Mouse (Mus musculus) stomach, embryonic 15.5 days (tissue): ENCODE results near the gene Cab39. TPM values are rescaled to one million over a fixed set of nuclear protein-coding genes. Genes with fewer than 3 reads are reported as not detected.

Experiments
- ATAC-seq: fragments of 200-750 bp; cut with Nextera tagmentation; 2 replicates; pipeline ENCODE4 v1.8.0; 2017; ENCODE audit warnings: low read depth, moderate number of reproducible peaks, moderate TSS enrichment; ENCODE audit not compliant: insufficient read depth, low FRiP score
- H3K27ac ChIP-seq: fragments of 300-500 bp; sonication (generic); 2 replicates; pipeline ENCODE4 v1.5.1; 2015; ENCODE audit warnings: mild to moderate bottlenecking, inconsistent platforms
- H3K27me3 ChIP-seq: fragments of 300-500 bp; sonication (generic); replicated peaks from 2 replicates; pipeline ENCODE4 v1.6.1; 2015; ENCODE audit warnings: inconsistent platforms
- H3K36me3 ChIP-seq: fragments of 300-500 bp; sonication (generic); 2 replicates; pipeline ENCODE4 v1.6.1; 2015; ENCODE audit warnings: inconsistent platforms
- H3K4me1 ChIP-seq: fragments of 300-500 bp; sonication (generic); 2 replicates; pipeline ENCODE4 v1.6.1; 2015; ENCODE audit warnings: inconsistent platforms
- H3K4me2 ChIP-seq: fragments of 300-500 bp; sonication (generic); 2 replicates; pipeline ENCODE4 v1.6.1; 2015; ENCODE audit warnings: mild to moderate bottlenecking, inconsistent platforms
- H3K4me3 ChIP-seq: fragments of 300-500 bp; sonication (generic); replicated peaks from 2 replicates; pipeline ENCODE4 v1.5.1; 2015; ENCODE audit warnings: inconsistent platforms
- H3K9ac ChIP-seq: fragments of 300-500 bp; sonication (generic); 2 replicates; pipeline ENCODE4 v1.6.1; 2015; ENCODE audit warnings: inconsistent platforms
- H3K9me3 ChIP-seq: fragments of 300-500 bp; sonication (generic); 2 replicates; pipeline ENCODE4 v1.6.1; 2016; ENCODE audit warnings: inconsistent platforms
- WGBS: fragments of 180-500 bp; shearing (Covaris S2); methylation state at CpG from one replicate; pipeline ENCODE4 v1.1.7; 2015; 5-methylcytosine and 5-hydroxymethylcytosine counted together
- polyA plus RNA-seq: library from polyadenylated mRNA; unstranded; fragments of >200 nt; fragmentation: Nextera tagmentation; extraction: Ambion mirVana; gene quantifications from 2 replicates; pipeline ENCODE4 v1.2.1, GENCODE M21; 2015

Gene Cab39
- polyA plus RNA-seq = 30.6 and 31.4 TPM in 2 replicates

- peak within 1 kb of the TSS; percentile 95 for H3K4me3 ChIP-seq
- H3K27ac ChIP-seq = peak within 1 kb of the TSS; percentile 93
- peaks cover 5% of the 10 kb centered on the region; the same call in 1 of the 2 replicates for H3K4me1 ChIP-seq
- peak; percentile 90 for ATAC-seq
- H3K9me3 ChIP-seq = no peaks in the 10 kb centered on the region
- no peaks in the 10 kb centered on the region for H3K36me3 ChIP-seq
- no peaks in the 10 kb centered on the region for H3K27me3 ChIP-seq
- peak within 1 kb of the TSS; percentile 89 for H3K9ac ChIP-seq
- H3K4me2 ChIP-seq = peak within 1 kb of the TSS; percentile 71
- WGBS = under 1% methylated on average over 117 of the region's 118 CpGs
Measured at GRCm38 (mm10) chr1:85793208-85794105, at the start of gene Cab39. Gene Cab39, plus strand, starts transcription at chr1:85793441.

GRCm38 (mm10) chr1:85744539-85744938 is 48.7 kb upstream of the Cab39 start:
- Histone ChIP-seq H3K27me3 (no peaks in the 10 kb centered on the region), H3K4me3 (no peak overlapping the region), H3K9ac (no peak overlapping the region), H3K4me1 (no peaks in the 10 kb centered on the region), H3K36me3 (no peaks in the 10 kb centered on the region), H3K4me2 (no peak overlapping the region), H3K9me3 (no peaks in the 10 kb centered on the region), H3K27ac (no peak overlapping the region)
- 75% methylated on average over 3 of the region's 3 CpGs for WGBS
- no peak for ATAC-seq

GRCm38 (mm10) chr1:85746511-85746910 is 46.7 kb upstream of the Cab39 start:
- Histone ChIP-seq H3K9ac (no peak overlapping the region), H3K4me3 (no peak overlapping the region), H3K9me3 (no peaks in the 10 kb centered on the region), H3K4me2 (no peak overlapping the region), H3K4me1 (peaks cover 3% of the 10 kb centered on the region; the same call in 1 of the 2 replicates), H3K36me3 (no peaks in the 10 kb centered on the region), H3K27me3 (no peaks in the 10 kb centered on the region), H3K27ac (no peak overlapping the region)
- ATAC-seq = no peak
- WGBS = 78% methylated on average over 5 of the region's 5 CpGs

- WGBS = 90% methylated on average over 2 of the region's 2 CpGs
Measured at GRCm38 (mm10) chr1:85749829-85750228, 43.4 kb upstream of the Cab39 start.

GRCm38 (mm10) chr1:85750650-85751049 is 42.6 kb upstream of the Cab39 start:
- H3K9me3 ChIP-seq = no peaks in the 10 kb centered on the region
- no peak overlapping the region for H3K4me2 ChIP-seq
- H3K27me3 ChIP-seq = no peaks in the 10 kb centered on the region
- no peak overlapping the region for H3K27ac ChIP-seq
- ATAC-seq = no peak
- H3K4me3 ChIP-seq = no peak overlapping the region
- 80% methylated on average over 4 of the region's 4 CpGs for WGBS
- no peaks in the 10 kb centered on the region for H3K36me3 ChIP-seq
- peaks cover 7% of the 10 kb centered on the region; the same call in 1 of the 2 replicates for H3K4me1 ChIP-seq
- no peak overlapping the region for H3K9ac ChIP-seq

More at GRCm38 (mm10) chr1:85749829-85750228, 43.4 kb upstream of the Cab39 start:
- Histone ChIP-seq H3K4me2 (no peak overlapping the region), H3K27ac (no peak overlapping the region), H3K4me3 (no peak overlapping the region), H3K9me3 (no peaks in the 10 kb centered on the region), H3K36me3 (no peaks in the 10 kb centered on the region), H3K27me3 (no peaks in the 10 kb centered on the region), H3K4me1 (peaks cover 7% of the 10 kb centered on the region; the same call in 1 of the 2 replicates), H3K9ac (no peak overlapping the region)
- no peak for ATAC-seq

DNA sequence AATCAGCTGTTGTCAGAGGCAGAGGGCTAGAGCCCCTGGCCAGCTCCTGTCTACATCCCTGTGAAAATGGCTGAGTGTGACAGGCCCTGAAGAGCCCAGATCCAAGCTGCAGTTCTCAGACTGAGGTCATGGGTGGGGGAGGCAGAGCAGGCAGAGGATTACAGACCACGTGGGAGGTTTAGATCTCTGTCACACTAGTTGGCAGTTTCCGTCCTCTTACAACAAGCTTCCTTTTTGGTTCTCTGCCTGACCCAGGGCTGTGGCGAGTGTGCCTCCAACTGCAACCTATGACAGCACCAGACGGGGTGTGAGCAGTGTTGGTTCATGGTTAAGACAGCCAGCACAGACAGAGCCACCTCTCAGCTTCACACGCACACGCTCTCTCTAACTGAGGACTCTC is 41.7 kb upstream of the Cab39 start:
- Histone ChIP-seq H3K9me3 (no peaks in the 10 kb centered on the region), H3K27ac (no peak overlapping the region), H3K4me2 (no peak overlapping the region), H3K4me1 (peaks cover 7% of the 10 kb centered on the region; the same call in 1 of the 2 replicates), H3K9ac (no peak overlapping the region), H3K27me3 (no peaks in the 10 kb centered on the region), H3K36me3 (no peaks in the 10 kb centered on the region), H3K4me3 (no peak overlapping the region)
- WGBS = 53% methylated on average over 6 of the region's 6 CpGs
- ATAC-seq = peak; percentile 43

DNA sequence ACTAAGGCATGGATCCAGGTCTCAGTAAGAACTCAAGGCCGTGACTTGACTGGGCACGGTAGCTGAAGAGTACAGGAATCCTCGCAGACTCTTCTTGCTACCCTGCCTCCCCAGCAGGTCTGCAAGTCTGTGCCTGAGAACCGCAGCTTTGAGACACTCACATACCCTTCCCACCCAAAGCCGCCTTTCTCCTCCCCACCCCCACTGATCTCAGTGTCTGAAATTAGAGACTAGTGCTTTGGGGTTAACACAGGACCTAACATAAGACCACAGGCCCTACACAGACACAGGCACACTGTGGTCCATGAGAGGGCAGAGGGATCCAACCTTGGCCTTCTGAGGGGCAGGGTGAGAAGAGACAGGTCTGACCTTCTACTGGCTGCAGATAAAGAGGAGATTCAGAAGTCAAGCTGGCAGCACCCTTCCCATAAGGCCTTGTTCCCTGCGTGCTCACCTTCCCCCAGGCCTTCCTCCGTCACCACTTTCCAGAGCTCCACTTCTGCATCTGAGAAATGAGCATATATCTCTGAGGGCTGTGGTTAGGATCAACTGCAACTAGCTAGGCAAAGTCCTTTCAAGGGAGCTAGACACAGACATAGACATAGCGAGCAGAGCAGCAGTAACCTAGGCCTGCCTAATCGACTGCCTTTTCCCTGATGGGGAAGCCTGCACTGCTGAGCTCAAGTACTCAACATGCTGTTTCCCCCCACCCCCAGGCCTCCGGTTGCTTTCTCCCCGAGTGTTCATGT is 41.1 kb upstream of the Cab39 start:
- Histone ChIP-seq H3K4me1 (peaks cover 7% of the 10 kb centered on the region; the same call in 1 of the 2 replicates), H3K9ac (no peak overlapping the region), H3K9me3 (no peaks in the 10 kb centered on the region), H3K4me2 (no peak overlapping the region), H3K4me3 (no peak overlapping the region), H3K36me3 (no peaks in the 10 kb centered on the region), H3K27me3 (no peaks in the 10 kb centered on the region), H3K27ac (no peak overlapping the region)
- no peak for ATAC-seq
- WGBS = 78% methylated on average over 11 of the region's 11 CpGs

- ATAC-seq = no peak
- 65% methylated on average over 6 of the region's 6 CpGs for WGBS
- Histone ChIP-seq H3K4me3 (no peak overlapping the region), H3K9me3 (no peaks in the 10 kb centered on the region), H3K27ac (no peak overlapping the region), H3K4me2 (no peak overlapping the region), H3K27me3 (no peaks in the 10 kb centered on the region), H3K9ac (no peak overlapping the region), H3K36me3 (no peaks in the 10 kb centered on the region), H3K4me1 (no peaks in the 10 kb centered on the region; the same call in 1 of the 2 replicates)
Measured at GRCm38 (mm10) chr1:85757531-85758230, 35.6 kb upstream of the Cab39 start.

- Histone ChIP-seq H3K4me2 (no peak overlapping the region), H3K9ac (no peak overlapping the region), H3K36me3 (no peaks in the 10 kb centered on the region), H3K9me3 (no peaks in the 10 kb centered on the region), H3K4me1 (no peaks in the 10 kb centered on the region; the same call in 1 of the 2 replicates), H3K27ac (no peak overlapping the region), H3K27me3 (no peaks in the 10 kb centered on the region), H3K4me3 (no peak overlapping the region)
- no peak for ATAC-seq
- WGBS = 29% methylated on average over 14 of the region's 14 CpGs
Measured at GRCm38 (mm10) chr1:85758231-85758968, 34.8 kb upstream of the Cab39 start.

- Histone ChIP-seq H3K4me2 (no peak overlapping the region), H3K9me3 (no peaks in the 10 kb centered on the region), H3K27me3 (no peaks in the 10 kb centered on the region), H3K4me1 (no peaks in the 10 kb centered on the region; the same call in 1 of the 2 replicates), H3K27ac (no peak overlapping the region), H3K9ac (no peak overlapping the region), H3K36me3 (no peaks in the 10 kb centered on the region), H3K4me3 (no peak overlapping the region)
- WGBS = 11% methylated on average over 1 of the region's 1 CpGs
- no peak for ATAC-seq
Measured at GRCm38 (mm10) chr1:85758969-85759293, 34.3 kb upstream of the Cab39 start.

DNA sequence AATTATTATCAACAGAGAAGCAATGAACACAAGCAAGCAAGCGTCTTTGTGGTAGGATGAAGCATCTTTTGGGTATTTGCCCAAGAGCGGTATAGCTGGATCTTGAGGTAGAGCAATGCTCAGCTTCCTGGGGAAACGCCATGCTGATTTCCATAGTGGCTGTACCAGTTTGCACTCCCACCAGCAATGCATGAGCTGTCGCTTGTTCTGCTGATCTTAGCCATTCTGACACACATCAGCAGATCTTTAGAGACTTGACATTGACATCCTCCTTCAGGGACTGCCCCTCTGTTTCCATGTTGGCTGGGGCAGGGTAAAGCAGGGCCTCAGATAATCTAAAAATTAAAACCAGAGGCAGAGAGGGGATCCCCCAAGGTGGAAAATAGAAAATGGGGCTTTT is 31.6 kb upstream of the Cab39 start:
- no peak overlapping the region for H3K9ac ChIP-seq

More for the DNA sequence above, 31.6 kb upstream of the Cab39 start:
- no peak overlapping the region for H3K4me2 ChIP-seq
- H3K4me3 ChIP-seq = no peak overlapping the region
- WGBS = 83% methylated on average over 4 of the region's 4 CpGs
- H3K9me3 ChIP-seq = no peaks in the 10 kb centered on the region
- no peak overlapping the region for H3K27ac ChIP-seq
- no peaks in the 10 kb centered on the region; the same call in 1 of the 2 replicates for H3K4me1 ChIP-seq
- ATAC-seq = no peak
- H3K27me3 ChIP-seq = no peaks in the 10 kb centered on the region
- H3K36me3 ChIP-seq = no peaks in the 10 kb centered on the region
